Mouse (Mus musculus): ENCODE data around the gene Cul9.
"Not testable (repeated sequence)": the region's sequence is repeated elsewhere in the genome, so short reads cannot be mapped to it uniquely, and the experiment has no call there.

Gene Cul9

DNA sequence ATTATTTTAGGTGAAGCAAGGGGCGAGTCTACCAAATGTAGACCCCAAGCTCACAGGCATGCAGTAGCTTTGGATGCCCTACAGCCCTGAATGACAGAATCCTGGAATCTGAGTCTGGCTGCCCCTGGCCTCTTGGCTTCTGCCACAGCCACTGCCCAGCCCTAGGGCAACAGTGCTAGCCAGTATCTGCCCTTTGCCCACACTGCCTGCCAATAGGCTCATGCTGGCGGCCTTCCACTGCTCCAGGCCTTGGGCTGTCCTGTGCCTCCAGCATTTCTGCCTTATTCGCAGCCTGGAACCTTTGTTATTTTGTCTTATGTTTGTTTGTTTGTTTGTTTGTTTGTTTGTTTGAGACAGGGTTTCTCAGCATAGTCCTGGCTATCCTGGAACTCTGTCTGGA lies 40.6 kb downstream of the Cul9 start:
- ATAC-seq (ENCODE audit: insufficient number of reproducible peaks, low FRiP score, low TSS enrichment), result no peak

DNA sequence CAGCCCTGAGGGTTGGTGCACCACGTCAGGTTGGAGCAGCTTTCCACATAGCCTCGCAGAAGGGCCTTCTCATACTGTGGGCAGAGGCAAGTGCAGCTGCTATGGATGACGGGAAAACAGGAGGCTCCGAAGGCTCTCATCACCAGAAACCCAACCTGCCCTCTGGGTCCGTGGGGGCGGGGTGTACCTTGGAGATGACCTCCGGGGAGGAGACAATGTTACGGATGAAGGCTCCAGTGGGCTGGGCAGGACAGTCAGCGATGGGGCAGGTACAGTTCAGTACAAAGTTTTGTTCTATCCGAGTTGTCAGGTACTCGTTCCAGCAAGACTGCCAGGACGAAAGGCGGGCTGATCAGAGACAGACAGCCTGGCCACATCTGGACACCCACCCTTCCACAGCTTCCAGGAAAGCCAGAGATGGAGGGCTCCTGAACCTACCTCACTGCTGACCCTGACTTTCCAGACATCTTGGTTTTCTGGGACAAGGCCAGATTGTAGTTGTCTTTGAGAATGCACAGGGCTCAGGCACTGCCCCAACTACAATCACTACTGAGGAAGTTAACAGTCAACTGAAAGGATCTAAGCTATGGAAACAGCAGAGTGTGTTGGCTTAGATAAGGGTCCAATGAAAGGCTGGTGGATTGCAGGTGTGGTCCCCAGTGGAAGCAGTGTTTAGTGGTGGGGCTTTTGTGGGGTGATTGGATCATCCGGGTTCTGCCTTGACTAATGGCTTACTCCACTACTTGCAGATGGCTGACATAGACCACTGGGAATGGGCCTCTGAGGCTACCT lies 42.1 kb downstream of the Cul9 start:
- ATAC-seq (ENCODE audit: insufficient number of reproducible peaks, low FRiP score, low TSS enrichment), result no peak

DNA sequence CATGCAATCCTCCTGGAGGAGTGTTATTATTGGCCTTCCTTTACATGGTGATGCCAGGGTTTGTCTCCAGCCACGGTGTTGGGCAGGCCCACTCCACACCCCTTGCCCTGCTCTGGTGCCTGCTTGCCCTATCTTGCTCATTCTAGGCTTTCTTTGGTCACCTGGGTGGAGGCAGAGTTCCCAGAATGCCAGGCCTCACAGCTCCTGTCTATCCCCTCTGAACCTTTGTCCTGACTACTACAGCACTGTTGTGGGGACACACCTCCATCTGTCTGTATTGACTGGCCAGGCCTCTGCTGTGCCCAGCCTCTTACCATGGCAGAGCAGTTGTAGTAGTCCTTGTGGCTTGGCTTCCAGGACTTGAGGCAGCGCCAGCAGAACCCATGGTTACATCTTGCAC lies 43.4 kb downstream of the Cul9 start:
- ATAC-seq (ENCODE audit: insufficient number of reproducible peaks, low FRiP score, low TSS enrichment), result no peak

DNA sequence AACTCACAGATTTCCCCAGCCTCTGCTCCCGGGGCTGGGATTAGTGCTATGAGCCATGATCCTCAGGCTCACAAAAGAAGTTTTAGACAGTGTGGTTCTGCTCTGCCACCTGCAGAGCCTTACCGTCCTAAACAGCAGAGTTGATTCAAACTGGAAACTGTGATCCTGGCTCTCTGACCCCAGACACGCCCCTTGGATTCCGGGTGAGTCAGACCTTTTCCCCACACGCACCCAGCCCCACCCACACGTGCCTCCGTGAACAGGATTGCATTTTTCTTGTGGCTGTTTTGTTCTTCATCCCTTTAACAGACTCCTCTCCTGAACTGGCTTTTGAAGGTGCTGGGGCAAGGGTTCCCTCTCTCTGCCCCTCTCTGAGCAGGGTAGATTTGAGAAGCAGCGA lies 48.2 kb downstream of the Cul9 start:
- no peak for ATAC-seq (ENCODE audit: insufficient number of reproducible peaks, low FRiP score, low TSS enrichment)

DNA sequence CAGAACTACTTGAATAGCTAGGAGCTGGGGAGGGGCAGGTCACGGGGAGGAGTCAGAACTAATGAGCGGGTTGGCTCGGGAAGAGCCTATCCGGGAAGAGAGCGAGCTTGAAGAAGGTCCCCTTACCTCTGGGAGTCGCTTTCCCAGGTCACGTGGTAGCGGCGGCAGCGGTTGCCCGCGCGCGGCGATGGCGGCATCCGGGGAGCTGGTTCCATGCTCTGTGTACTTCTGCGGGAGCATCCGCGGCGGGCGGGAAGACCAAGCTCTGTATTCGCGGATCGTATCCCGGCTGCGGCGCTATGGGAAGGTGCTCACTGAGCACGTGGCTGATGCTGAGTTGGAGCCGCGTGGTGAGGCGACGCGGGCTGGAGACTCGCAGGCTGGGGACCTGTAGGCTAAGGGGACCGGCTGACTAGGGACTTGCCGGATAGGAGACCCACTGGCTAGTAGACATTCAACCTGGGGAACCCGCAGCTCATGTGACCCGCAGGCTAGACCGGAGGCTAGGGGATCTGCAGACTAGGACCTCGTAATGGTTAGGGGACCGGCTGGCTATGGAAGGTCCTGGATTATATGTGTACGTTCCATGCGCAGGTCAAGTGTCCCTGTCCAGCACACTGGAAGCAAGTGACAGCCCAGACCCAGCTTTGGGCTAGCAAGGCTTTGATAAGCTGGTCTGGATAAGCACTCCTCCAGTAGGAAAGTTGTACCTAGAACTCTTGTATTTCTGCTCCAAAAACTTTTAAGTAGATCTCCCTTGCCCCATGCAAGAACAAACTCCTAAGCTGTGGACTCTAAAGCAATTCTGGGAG lies 49.4 kb downstream of the Cul9 start, which contains the start of gene Dnph1:
Dnph1 (plus strand) TSS at position 89 of the 812 bp plus-strand sequence.
- ATAC-seq (ENCODE audit: insufficient number of reproducible peaks, low FRiP score, low TSS enrichment), result peak; percentile 91

DNA sequence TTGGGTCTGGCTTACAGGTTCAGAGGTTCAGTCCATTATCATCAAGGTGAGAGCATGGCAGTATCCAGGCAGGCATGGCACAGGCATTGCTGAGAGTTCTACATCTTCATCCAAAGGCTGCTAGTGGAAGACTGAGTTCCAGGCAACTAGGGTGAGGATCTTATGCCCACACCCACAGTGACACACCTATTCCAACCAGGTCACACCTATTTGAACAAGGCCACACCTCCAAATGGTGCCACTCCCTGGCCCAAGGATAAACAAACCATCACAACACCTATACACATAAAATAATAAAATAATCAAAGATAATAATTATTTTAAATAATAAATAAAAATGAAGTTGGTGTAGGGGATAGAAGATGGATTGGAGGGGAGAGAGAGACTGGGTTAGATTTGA lies 50.1 kb downstream of the Cul9 start:
- not testable (repeated sequence) for ATAC-seq (ENCODE audit: insufficient number of reproducible peaks, low FRiP score, low TSS enrichment)

DNA sequence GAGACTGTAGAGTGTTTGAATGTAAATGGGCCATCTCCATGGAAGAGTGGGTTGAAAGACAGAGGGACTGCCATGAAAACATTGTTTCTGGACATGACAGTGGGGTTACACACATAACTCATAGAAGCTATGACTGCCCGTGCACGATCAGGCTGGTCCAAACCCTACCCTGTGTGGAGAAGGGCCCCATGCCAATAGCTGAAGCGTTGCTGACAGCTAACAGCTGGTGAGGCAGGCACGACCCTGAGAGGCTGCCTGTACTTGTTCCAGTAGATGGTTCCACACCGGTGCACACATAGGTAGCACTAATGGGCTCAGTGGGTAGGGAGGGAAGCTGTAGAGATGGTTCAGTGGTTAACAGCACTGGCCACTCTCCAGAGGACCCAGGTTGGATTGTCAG lies 50.7 kb downstream of the Cul9 start:
- no peak for ATAC-seq (ENCODE audit: insufficient number of reproducible peaks, low FRiP score, low TSS enrichment)

DNA sequence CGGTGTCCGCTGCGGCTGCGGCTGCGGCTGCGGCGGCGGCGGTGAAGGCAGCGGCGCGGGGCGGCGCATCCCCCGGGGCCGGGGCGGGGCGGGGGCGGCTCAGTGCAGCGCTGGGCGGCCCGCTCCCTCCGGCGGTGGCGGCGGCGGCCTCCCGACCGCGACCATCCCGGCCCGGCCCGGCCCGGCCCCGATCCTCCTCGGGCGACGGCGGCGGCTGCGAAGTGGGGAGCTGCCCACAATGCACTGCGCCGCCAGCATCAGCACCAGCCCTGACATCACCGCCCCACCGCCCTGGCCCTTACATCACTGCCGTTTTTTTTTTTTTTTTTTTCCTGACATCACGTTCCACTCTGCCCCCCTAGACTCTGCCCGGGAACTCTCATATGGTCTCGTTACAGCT lies 58.8 kb downstream of the Cul9 start, which contains the start of gene Ttbk1:
Ttbk1 (minus strand) TSS at position 245 of the 400 bp plus-strand sequence.
- peak; percentile 70; the same call in 1 of the 2 replicates for ATAC-seq (ENCODE audit: insufficient number of reproducible peaks, low FRiP score, low TSS enrichment)

DNA sequence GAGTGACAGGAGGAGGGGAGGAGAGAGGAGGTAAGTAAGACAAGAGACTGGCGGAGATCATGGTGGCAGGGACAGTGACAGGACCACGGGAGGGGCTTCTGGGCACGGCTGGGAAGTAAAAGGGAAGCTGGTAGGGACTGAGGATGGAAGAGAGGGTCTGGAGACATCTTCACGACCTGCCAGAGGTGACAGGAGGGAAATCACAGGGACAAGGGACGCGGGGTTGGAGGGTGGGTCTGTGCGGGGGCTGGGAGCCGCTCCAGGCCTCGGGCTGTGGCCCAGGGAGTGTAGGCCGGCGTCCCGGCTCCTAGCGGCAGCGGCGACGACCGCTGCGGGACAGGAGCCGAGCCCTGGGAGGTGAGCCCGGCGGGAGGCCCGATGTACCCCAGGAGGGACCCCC lies 59.2 kb downstream of the Cul9 start:
- ATAC-seq (ENCODE audit: insufficient number of reproducible peaks, low FRiP score, low TSS enrichment), result no peak

DNA sequence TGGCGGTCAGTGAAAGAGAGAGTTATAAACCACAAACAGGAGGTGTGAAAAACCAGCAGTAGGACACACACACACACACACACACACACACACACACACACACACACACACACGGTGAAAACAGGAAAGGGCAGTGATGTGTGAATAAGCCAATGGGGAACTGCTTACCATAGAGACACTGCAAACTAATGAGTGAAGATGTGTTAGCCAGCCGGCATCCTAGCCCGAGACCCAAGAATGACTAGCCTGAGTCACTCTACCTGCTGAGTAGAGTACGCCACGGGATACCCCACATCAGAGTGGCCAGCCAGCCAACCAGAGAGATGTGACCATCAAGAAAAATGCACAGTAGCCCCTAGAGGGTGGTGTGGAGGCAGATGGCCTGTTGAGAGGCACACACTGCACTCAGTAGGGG lies 61.7 kb downstream of the Cul9 start:
- 0 out of 2 replicates have a peak, but pooled peaks have one; percentile 26 for ATAC-seq (ENCODE audit: insufficient number of reproducible peaks, low FRiP score, low TSS enrichment)

DNA sequence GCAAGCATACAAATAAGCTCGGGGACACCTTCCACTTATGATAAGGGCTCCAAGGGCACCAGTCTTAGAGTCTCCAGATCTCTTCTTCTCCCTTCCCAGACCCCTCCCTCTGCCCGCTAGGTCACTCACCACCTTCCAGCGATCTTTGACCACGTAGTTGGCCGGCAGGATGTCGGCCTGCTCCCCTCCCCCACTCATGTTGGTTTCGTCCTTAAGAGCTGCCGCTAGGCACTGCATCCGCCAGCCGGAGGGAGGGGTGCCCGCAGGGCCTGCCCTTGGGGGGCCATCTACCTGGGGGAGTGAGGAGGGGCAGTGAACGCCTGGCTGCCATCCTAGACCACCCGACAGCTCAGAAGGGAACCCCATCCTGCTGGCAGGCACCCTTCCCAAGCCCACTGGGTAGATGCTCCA lies 62.2 kb downstream of the Cul9 start:
- ATAC-seq (ENCODE audit: insufficient number of reproducible peaks, low FRiP score, low TSS enrichment), result peak; percentile 9; the same call in 1 of the 2 replicates

DNA sequence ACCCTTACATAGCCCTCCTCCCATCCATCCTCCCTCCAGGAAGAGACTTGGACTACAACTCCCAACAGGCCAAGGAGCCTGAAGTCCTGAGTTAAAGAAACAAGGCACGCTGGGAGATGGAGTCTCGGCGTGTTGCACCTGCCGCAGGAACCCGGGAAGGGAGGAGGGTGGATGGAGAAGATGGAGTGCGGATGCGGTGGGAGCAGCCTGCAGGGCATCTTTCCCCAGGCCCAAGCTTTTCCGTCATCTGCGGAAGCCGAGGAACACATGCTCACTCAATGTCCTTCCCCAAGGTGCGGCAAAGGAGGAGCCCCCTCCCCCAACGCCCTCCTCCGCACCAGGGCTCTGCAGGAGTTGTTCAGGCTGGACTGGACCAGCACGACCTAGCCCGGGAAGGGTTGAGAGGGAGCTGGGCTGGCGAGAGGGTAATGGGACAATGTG lies 62.6 kb downstream of the Cul9 start:
- ATAC-seq (ENCODE audit: insufficient number of reproducible peaks, low FRiP score, low TSS enrichment), result peak; percentile 72

DNA sequence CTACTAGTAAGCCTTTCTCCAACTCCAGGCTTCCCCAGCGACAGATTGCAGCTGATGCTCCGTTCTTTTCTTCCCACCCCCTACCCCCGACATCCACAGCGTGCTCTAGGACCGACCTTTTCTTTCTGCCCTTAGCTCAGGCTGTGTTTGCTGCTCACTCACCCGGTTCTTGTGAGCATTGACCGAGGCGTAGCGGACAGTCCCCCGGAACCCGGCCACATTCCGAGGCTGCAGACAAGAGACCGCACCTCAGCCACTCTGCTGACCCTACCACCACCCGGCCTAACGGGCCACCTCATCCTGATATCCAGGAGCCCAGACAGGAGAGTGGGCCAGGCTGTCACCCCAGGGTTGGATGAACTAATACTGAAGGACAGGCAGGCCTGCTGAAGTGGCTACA lies 68.9 kb downstream of the Cul9 start:
- no peak for ATAC-seq (ENCODE audit: insufficient number of reproducible peaks, low FRiP score, low TSS enrichment)

DNA sequence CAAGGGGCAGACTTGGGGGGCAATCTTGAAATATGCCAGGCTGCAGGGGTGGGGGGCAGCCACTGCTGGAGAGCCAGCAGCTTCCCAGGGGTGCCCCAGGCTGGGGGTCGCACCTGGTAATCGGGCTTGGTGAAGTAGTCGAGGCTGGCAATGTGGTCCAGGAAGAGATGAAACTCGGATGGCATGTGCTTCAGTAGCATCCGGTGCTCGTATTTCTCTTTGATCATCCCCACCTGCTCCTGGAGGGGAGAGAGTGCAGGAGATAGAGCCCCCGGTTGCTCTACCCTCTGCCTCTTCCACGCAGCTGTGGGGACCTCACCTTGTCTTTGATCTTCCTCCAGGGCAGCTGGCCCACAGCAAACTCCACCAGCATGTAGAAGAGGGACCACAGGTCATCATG lies 69.6 kb downstream of the Cul9 start:
- ATAC-seq (ENCODE audit: insufficient number of reproducible peaks, low FRiP score, low TSS enrichment), result no peak

DNA sequence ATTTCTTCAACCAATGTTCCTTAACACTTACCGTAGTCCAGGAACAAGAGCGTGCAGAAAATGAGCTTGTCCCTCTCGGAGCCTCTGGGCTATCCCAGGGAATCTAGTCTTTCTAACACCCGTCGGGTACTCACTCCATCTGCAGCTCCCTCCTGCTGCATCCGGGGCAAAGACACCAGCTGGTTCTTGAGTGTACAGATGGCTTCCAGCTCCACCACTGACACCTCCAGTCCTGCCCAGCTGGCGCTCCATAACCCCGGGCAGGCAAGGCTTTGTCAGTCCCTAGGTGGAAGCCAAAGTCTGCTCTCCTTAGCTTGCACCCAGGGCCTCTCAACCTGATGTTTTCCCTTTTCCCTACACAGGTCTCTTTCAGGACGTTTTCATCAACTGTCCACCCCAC lies 78.4 kb downstream of the Cul9 start:
- 0 out of 2 replicates have a peak, but pooled peaks have one; percentile 42 for ATAC-seq (ENCODE audit: insufficient number of reproducible peaks, low FRiP score, low TSS enrichment)

DNA sequence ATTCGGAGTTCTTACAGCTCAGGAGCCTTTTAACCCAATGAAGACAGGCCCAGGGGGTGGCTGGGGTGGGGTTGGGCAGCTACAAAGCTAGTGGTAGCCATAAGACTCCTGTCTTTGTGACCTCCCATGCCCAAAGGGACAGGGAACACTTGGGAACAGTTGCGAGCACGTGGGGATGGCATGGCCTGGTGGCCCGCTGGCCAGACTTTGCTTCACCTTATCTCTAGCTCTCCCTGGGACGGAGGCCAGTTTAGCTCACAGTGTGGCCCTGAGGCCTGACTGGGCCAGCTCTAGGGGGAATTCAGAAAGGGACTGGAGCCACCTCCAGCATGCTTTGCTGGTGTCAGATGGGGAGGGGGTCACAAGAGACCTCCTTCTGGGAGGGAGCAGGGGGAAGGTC lies 84.0 kb downstream of the Cul9 start:
- no peak for ATAC-seq (ENCODE audit: insufficient number of reproducible peaks, low FRiP score, low TSS enrichment)

DNA sequence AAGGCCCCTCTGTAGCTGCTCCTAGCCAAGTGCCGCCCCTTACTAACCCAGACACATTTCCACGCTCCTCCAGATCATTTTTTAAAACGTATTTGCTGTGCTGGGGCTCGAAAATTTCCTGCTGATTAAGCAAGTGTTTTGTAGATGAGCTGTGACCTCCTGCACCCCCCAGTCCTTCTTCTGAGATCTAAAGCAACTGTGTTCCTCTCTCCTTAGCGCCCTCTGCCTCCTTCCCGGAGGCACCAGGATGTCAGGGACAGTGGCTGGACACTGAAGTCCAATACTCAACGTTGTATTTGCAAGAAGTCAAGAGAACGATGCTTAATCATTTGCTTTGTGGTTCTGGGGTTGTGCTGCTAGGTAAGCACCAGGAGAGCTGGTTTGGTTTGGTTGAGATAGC lies 84.8 kb downstream of the Cul9 start:
- no peak for ATAC-seq (ENCODE audit: insufficient number of reproducible peaks, low FRiP score, low TSS enrichment)

DNA sequence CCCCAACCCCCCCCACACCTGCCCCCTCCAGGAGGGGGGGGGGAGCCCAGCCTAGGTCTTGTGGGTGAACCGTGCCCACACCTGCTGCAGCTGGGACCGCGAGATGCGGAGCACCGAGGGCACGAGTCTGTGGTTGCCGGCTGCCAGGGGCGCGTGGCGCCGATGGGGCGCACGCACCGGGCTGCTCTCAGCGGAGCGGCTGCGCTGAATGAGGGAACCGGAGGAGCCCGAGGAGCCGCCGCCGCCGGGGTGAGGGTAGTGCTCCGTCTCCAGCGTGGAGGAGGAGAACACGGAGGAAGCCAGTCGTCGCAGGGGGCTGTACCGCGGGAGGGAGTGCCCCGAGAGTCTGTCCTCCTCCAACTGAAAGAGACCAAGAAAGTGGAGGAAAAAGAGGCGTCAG lies 85.5 kb downstream of the Cul9 start:
- no peak for ATAC-seq (ENCODE audit: insufficient number of reproducible peaks, low FRiP score, low TSS enrichment)

DNA sequence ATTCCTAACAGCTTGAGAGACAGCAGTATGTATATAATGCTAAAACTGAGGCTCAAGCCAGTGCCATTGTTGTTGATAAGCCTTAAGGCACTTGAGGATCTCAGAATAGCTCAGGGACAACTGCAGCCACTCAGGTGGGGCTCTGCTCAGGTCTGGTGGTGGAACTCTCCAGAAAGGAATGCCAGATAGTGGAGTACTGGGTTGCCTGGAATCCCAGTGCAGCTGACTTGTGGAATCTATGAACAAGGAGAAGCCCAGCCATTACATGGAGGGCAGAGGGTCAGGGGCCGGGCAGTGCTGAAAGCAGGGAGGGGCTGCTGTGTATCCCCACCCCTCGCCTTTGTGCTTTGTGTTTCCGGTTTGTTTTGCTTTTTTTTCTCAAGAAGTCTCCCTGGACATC lies 87.7 kb downstream of the Cul9 start:
- no peak for ATAC-seq (ENCODE audit: insufficient number of reproducible peaks, low FRiP score, low TSS enrichment)

DNA sequence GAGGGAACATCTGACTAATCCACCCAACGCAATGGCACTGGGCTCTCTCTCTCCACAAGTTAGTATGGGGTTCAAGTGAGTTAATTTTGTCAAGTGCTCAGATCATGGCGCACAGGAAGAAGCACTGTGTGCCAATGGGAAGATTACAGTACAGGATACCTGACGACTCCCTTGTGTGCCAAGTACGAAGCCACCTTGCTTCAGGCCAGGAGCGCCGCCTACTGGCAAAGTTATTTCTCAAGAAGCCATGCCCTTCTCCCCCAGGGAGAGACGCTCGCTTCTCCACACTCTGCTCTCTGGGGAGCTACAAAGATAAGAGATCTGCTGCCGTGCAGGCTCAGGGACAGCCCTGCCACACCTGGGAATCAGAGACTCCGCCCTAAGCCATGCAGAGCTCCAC lies 88.4 kb downstream of the Cul9 start:
- ATAC-seq (ENCODE audit: insufficient number of reproducible peaks, low FRiP score, low TSS enrichment), result no peak

DNA sequence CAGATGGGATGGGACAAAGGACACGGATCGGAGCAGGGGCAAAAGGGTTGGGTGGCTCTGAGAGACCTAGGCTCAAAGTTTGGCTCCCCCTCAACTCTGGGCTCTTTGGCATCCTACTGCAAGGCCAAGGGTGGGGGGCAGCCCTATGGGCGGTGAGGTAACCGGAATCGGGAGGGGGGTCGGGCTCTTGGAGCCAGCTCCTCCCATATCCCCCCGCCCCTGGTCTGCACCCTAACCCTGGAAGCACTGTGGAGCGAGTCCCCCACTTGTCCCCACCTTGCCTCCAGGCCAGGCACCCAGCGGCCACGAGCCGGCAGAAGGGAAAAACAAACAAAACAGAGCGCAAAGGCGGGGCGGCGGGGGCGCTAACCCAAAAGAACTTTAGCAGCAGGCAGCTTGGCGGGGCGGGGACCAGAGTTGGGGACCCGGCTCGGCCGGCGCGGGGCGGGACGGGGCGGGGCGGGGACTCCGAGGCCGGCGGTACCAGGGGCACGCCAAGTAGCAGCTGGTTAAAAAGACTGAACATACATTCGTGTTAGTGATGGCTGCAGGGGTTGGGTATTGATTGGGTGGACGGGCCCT lies 91.0 kb downstream of the Cul9 start:
- no peak for ATAC-seq (ENCODE audit: insufficient number of reproducible peaks, low FRiP score, low TSS enrichment)
